Mouse (Mus musculus) kidney, postnatal 0 days (tissue): ENCODE measurements at regions not wholly inside any gene's neighbourhood (a gene's known extent, or its start where the extent isn't known, plus 50 kb on each side); places are given as distances from the start of the nearest gene placed in this dataset.

ENCODE experiments used
- ATAC-seq: fragments of 200-750 bp; cut with Nextera tagmentation; replicated peaks from 2 replicates; pipeline ENCODE4 v1.8.0; 2017; ENCODE audit warnings: low read depth, moderate number of reproducible peaks, moderate TSS enrichment, moderate library complexity; ENCODE audit not compliant: low FRiP score
- DNase-seq: peaks from one replicate; pipeline ENCODE4 v3.0.0-alpha.2; 2016; ENCODE audit warnings: low spot score
- H3K27ac ChIP-seq: fragments of 300-500 bp; sonication (generic); 2 replicates; pipeline ENCODE4 v1.5.1; 2014; ENCODE audit warnings: mild to moderate bottlenecking
- H3K27me3 ChIP-seq: fragments of 300-500 bp; sonication (generic); 2 replicates; pipeline ENCODE4 v1.6.1; 2014; ENCODE audit warnings: low read length, mixed read lengths; ENCODE audit not compliant: insufficient read depth
- H3K36me3 ChIP-seq: fragments of 300-500 bp; sonication (generic); 2 replicates; pipeline ENCODE4 v1.6.1; 2014; ENCODE audit warnings: low read length, mixed read lengths; ENCODE audit not compliant: insufficient read depth
- H3K4me1 ChIP-seq: fragments of 300-500 bp; sonication (generic); replicated peaks from 2 replicates; pipeline ENCODE4 v1.6.1; 2014; ENCODE audit warnings: antibody characterized with exemption, low read length, mixed read lengths; ENCODE audit not compliant: insufficient read depth
- H3K4me2 ChIP-seq: fragments of 300-500 bp; sonication (generic); 2 replicates; pipeline ENCODE4 v1.6.1; 2014; ENCODE audit warnings: mild to moderate bottlenecking, low read length, moderate library complexity, mixed read lengths
- H3K4me3 ChIP-seq: fragments of 300-500 bp; sonication (generic); replicated peaks from 2 replicates; pipeline ENCODE4 v1.5.1; 2014; ENCODE audit warnings: low read depth, low read length
- H3K9ac ChIP-seq: fragments of 300-500 bp; sonication (generic); 2 replicates; pipeline ENCODE4 v1.6.1; 2014; ENCODE audit warnings: low read depth, low read length
- H3K9me3 ChIP-seq: fragments of 300-500 bp; sonication (generic); replicated peaks from 2 replicates; pipeline ENCODE4 v1.6.1; 2016; ENCODE audit warnings: low read length, inconsistent platforms, mixed read lengths
- CTCF ChIP-seq: IDR thresholded peaks from 2 replicates; pipeline ENCODE4 v1.5.1; 2016; ENCODE audit warnings: antibody characterized with exemption, low read depth, mild to moderate bottlenecking, moderate library complexity
- WGBS: fragments of 180-500 bp; shearing (Covaris S2); extraction: QIAGEN DNeasy Blood & Tissue Kit; methylation state at CpG from one replicate; pipeline ENCODE4 v1.1.7; 2014; 5-methylcytosine and 5-hydroxymethylcytosine counted together

GRCm38 (mm10) chr5:43444582-43445214, 70.6 kb upstream of the C1qtnf7 start:
- no peaks in the 10 kb centered on the region for H3K9me3 ChIP-seq
- no peak overlapping the region for H3K27ac ChIP-seq
- H3K4me1 ChIP-seq = no peaks in the 10 kb centered on the region
- no peak overlapping the region for H3K9ac ChIP-seq
- H3K36me3 ChIP-seq = no peaks in the 10 kb centered on the region
- WGBS = 62% methylated on average over 3 of the region's 3 CpGs
- H3K27me3 ChIP-seq = no peaks in the 10 kb centered on the region
- no peak for DNase-seq
- no peak for ATAC-seq
- no peak for TF ChIP-seq CTCF
- H3K4me2 ChIP-seq = no peak overlapping the region
- H3K4me3 ChIP-seq = no peak overlapping the region

DNA sequence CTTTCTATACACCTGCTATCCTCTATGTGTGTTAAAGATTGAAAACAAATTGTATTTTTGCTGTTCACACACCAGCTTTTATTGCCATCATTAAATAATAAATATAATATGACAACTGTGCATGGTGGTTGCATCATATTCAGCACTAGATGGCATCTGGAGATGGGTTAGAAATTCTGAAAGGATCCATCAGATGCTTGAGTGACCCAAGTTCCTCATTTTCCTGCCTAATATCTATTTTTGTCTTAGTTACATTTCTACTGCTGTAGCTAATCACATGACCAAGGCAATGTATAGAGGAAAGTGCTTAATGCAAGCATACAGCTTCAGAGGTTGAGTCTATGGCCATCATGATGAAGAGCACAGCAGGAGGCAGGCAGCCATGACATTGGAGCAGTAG, 69.7 kb upstream of the C1qtnf7 start:
- Histone ChIP-seq H3K4me3 (no peak overlapping the region), H3K4me2 (no peak overlapping the region), H3K9me3 (no peaks in the 10 kb centered on the region), H3K4me1 (no peaks in the 10 kb centered on the region), H3K36me3 (no peaks in the 10 kb centered on the region), H3K27ac (no peak overlapping the region), H3K9ac (no peak overlapping the region), H3K27me3 (no peaks in the 10 kb centered on the region)
- ATAC-seq (no peak), DNase-seq (no peak)
- TF ChIP-seq CTCF = 0 out of 2 replicates have a peak, but pooled peaks have one; percentile 22

DNA sequence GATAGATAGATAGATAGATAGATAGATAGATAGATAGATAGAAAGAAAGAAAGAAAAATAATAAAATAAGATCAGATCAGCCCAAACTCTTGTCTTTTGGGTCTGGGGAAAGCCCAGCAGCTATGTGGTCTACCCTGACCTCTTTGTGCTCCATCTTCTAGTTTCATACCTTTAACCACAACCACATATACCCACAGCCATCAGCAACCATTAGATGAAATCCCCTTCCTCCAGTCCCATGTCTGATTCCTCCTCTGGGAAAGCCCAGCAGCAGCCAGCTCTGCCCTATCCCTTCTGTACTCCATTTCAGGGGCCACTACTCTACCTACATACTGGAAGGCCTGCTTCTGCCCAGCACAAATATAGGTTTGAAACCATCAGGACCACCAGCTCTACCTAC, 69.0 kb upstream of the C1qtnf7 start:
- no peak for ATAC-seq
- Histone ChIP-seq H3K9me3 (no peaks in the 10 kb centered on the region), H3K27ac (no peak overlapping the region), H3K4me3 (no peak overlapping the region), H3K36me3 (no peaks in the 10 kb centered on the region), H3K27me3 (no peaks in the 10 kb centered on the region), H3K4me2 (no peak overlapping the region), H3K4me1 (no peaks in the 10 kb centered on the region), H3K9ac (no peak overlapping the region)
- no peak for DNase-seq
- TF ChIP-seq CTCF = no peak

GRCm38 (mm10) chr5:43456018-43456417, 59.3 kb upstream of the C1qtnf7 start:
- Histone ChIP-seq H3K27ac (no peak overlapping the region), H3K4me2 (no peak overlapping the region), H3K4me1 (0 out of 2 replicates have a peak, but pooled peaks cover 5% of the 10 kb centered on the region), H3K4me3 (no peak overlapping the region), H3K36me3 (no peaks in the 10 kb centered on the region), H3K9me3 (no peaks in the 10 kb centered on the region), H3K27me3 (no peaks in the 10 kb centered on the region), H3K9ac (no peak overlapping the region)
- ATAC-seq = no peak; the same call in 1 of the 2 replicates
- peak; percentile 78 for DNase-seq
- TF ChIP-seq CTCF = no peak
- WGBS = 44% methylated on average over 3 of the region's 3 CpGs

DNA sequence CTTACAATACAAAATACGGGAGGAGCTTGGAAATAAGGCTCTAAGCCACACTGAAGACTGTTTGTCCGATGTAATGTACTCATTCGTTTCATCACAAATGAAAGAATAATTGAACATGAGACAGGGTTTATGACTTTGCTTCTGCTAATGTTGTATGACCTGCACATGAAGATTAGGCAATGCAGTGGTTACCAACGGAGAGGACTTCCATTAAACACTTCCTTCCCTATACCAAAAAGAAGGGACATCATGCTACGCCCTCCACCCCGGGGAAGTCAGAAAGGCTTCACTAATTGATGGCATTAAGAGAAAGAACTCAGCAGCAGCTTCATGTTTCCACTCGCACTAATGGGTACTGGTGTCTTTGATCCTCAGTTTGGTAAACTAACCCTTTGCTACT, 57.6 kb upstream of the C1qtnf7 start:
- H3K27me3 ChIP-seq = no peaks in the 10 kb centered on the region
- no peak for ATAC-seq
- H3K4me1 ChIP-seq = 0 out of 2 replicates have a peak, but pooled peaks cover 5% of the 10 kb centered on the region
- no peaks in the 10 kb centered on the region for H3K9me3 ChIP-seq
- TF ChIP-seq CTCF = no peak
- no peaks in the 10 kb centered on the region for H3K36me3 ChIP-seq
- no peak overlapping the region for H3K4me2 ChIP-seq
- no peak overlapping the region for H3K9ac ChIP-seq
- no peak for DNase-seq
- 83% methylated on average over 7 of the region's 7 CpGs for WGBS
- no peak overlapping the region for H3K4me3 ChIP-seq
- H3K27ac ChIP-seq = no peak overlapping the region

DNA sequence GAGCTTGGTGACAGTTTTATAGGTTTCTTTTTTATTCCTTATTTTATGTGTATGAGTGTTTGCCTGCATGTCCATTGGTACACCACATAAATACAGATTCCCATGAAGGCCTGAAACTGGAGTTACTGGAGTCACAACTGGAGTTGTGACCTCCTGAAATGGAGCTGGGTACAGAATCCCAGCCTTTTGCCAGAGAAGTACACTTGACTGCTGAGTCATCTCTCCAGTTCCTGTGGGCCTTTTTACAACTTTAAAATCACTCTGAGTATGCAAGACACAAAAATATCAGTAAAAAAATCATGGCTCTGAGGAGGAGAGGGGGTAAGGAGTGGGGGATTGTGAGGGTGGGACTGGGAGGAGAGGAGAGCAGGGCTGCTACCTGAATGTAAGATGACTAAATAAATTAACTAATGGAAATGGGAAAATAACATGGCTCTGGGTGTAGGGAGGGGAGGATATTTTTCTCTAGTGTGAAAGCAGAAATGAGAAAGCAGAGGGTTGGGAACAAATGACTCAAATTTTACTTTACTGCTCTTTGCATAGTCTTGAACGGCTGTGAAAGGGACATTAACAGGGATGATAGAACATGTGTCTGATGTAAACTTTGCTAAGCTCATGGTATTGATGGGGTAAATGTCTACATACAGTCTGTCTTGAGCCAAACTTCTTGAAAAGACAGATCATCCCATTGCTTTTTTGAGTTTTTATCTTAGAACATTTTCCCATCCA, 53.2 kb upstream of the C1qtnf7 start:
- H3K9ac ChIP-seq = no peak overlapping the region
- H3K4me2 ChIP-seq = no peak overlapping the region
- H3K4me3 ChIP-seq = no peak overlapping the region
- H3K27me3 ChIP-seq = no peaks in the 10 kb centered on the region
- H3K9me3 ChIP-seq = no peaks in the 10 kb centered on the region
- ATAC-seq (no peak), DNase-seq (no peak)
- H3K4me1 ChIP-seq = no peaks in the 10 kb centered on the region
- no peaks in the 10 kb centered on the region for H3K36me3 ChIP-seq
- no peak overlapping the region for H3K27ac ChIP-seq
- WGBS = 63% methylated on average over 1 of the region's 1 CpGs
- TF ChIP-seq CTCF = no peak
